8 mouse cellular contexts compared by ENCODE assay signal in the genomic region with DNA sequence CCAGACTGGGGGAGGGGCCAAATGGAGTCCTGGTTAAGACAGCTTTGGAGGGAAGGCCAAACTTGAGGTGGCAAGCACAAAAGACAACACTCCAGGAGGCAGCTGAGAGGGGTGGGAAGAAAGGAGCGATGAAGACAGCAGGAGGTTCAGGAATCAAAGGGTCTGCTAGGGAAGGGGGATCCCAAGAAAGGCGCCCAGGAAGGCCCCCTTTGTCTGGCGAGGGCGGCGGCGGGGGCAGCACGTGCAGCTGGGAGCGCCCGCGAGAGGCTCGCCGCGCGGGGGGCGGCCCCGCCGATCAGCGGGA. TPM values are rescaled to one million over a fixed set of nuclear protein-coding genes. Genes with fewer than 3 reads are reported as not detected.
DNase-seq lines count a peak whose midpoint lies in the region; ATAC-seq and TF ChIP-seq lines count a peak whose summit lies in the region.

No protein-coding gene starts in this region.

- TF ChIP-seq CTCF in brain, embryonic 14.5 days (IDR thresholded peaks at IDR 0.05; ENCODE audit: borderline replicate concordance, extremely low read depth, insufficient read depth, insufficient read length), result no peak

- H3K4me3 ChIP-seq in erythroblast, embryonic 14.5 days (replicated peaks), result peak overlapping the region; percentile 62
- peak overlapping the region; percentile 51 for H3K4me3 ChIP-seq in hindbrain, embryonic 10.5 days
- peak overlapping the region; percentile 58 for H3K4me3 ChIP-seq in liver, embryonic 11.5 days (ENCODE audit: low read depth, low read length)

- H3K4me2 ChIP-seq in liver, embryonic 11.5 days, result peak overlapping the region; percentile 97

- peaks cover 33% of the 10 kb centered on the region for H3K4me1 ChIP-seq in erythroblast, embryonic 14.5 days (ENCODE audit: control insufficient read depth)
- H3K4me1 ChIP-seq in hindbrain, embryonic 10.5 days (replicated peaks), result peaks cover 76% of the 10 kb centered on the region
- H3K4me1 ChIP-seq in liver, embryonic 11.5 days (replicated peaks; ENCODE audit: control insufficient read depth, insufficient read depth, low read length), result peaks cover 44% of the 10 kb centered on the region

- no peak for TF ChIP-seq POLR2A in brain, embryonic 14.5 days (IDR thresholded peaks at IDR 0.05; ENCODE audit: borderline replicate concordance, extremely low read depth, insufficient read depth, insufficient read length, poor library complexity, severe bottlenecking)

- peaks cover 73% of the 10 kb centered on the region for H3K27me3 ChIP-seq in erythroblast, embryonic 14.5 days (ENCODE audit: control insufficient read depth)
- peaks cover 26% of the 10 kb centered on the region for H3K27me3 ChIP-seq in hindbrain, embryonic 10.5 days (ENCODE audit: insufficient read depth, poor library complexity, severe bottlenecking)
- 0 out of 2 replicates have a peak, but pooled peaks cover 4% of the 10 kb centered on the region for H3K27me3 ChIP-seq in liver, embryonic 11.5 days (replicated peaks; ENCODE audit: control insufficient read depth, insufficient read depth, low read length)

- peak; percentile 70 for DNase-seq in 3T3-L1 (ENCODE audit: low read depth, low spot score)
- DNase-seq in brain, embryonic 14.5 days (ENCODE audit: low read depth), result peak; percentile 96
- peak; percentile 85 for DNase-seq in hindbrain, embryonic 10.5 days (ENCODE audit: low spot score)
- DNase-seq in liver, embryonic 11.5 days (ENCODE audit: low spot score), result no peak
- peak; percentile 36 for DNase-seq in retina, postnatal 7 days (ENCODE audit: low read depth, low spot score)
- no peak for DNase-seq in adrenal gland, adult 18-20 months (ENCODE audit: low spot score in 2 of 2)

- H3K36me3 ChIP-seq in erythroblast, embryonic 14.5 days (ENCODE audit: control insufficient read depth), result no peaks in the 10 kb centered on the region
- no peaks in the 10 kb centered on the region for H3K36me3 ChIP-seq in hindbrain, embryonic 10.5 days
- H3K36me3 ChIP-seq in liver, embryonic 11.5 days (ENCODE audit: control insufficient read depth, insufficient read depth, low read length), result no peaks in the 10 kb centered on the region

- under 1% methylated on average over 18 of the region's 18 CpGs for WGBS in hindbrain, embryonic 10.5 days
- 3% methylated on average over 9 of the region's 18 CpGs for WGBS in liver, embryonic 11.5 days

- H3K9me3 ChIP-seq in erythroblast, embryonic 14.5 days (ENCODE audit: control insufficient read depth, low read length), result no peaks in the 10 kb centered on the region
- no peaks in the 10 kb centered on the region for H3K9me3 ChIP-seq in hindbrain, embryonic 10.5 days
- no peaks in the 10 kb centered on the region for H3K9me3 ChIP-seq in liver, embryonic 11.5 days (ENCODE audit: control insufficient read depth, low read length)

- peak overlapping the region; percentile 99 for H3K27ac ChIP-seq in hindbrain, embryonic 10.5 days
- peak overlapping the region; percentile 84 for H3K27ac ChIP-seq in liver, embryonic 11.5 days (ENCODE audit: low read depth, low read length)

- H3K9ac ChIP-seq in liver, embryonic 11.5 days (ENCODE audit: low read depth, low read length), result peak overlapping the region; percentile 70

- no peak for ATAC-seq in erythroblast, adult 5-6 weeks (replicated peaks; ENCODE audit: low FRiP score, poor library complexity, severe bottlenecking)
- no peak for ATAC-seq in liver, embryonic 11.5 days (replicated peaks; ENCODE audit: low FRiP score)

RNA-seq across cellular contexts. Expression of a gene that starts 16.5 kb away (rescaled TPM):
- polyA plus RNA-seq in erythroblast, embryonic 14.5 days (2012), result 7.6 and 7.7 TPM in 2 replicates
- 7.5 and 9.0 TPM in 2 replicates for total RNA-seq in erythroblast, adult 5-6 weeks (2015; ENCODE audit: low replicate concordance)
- total RNA-seq in erythroblast, adult 5-6 weeks (2017; ENCODE audit: low replicate concordance), result 7.6 and 9.8 TPM in 2 replicates
- 34.8 and 52.4 TPM in 2 replicates for polyA plus RNA-seq in brain, embryonic 14.5 days (2012; rRNA removed)
- 4.1 and 7.0 TPM in 2 replicates for polyA plus RNA-seq in hindbrain, embryonic 10.5 days (2016; fragmentation: Nextera tagmentation; extraction: Ambion mirVana)
- polyA plus RNA-seq in liver, embryonic 11.5 days (2014; fragmentation: Nextera tagmentation; extraction: Ambion mirVana), result 6.7 and 7.3 TPM in 2 replicates
- 10 to 100 TPM in 1 of 2 experiments, 1 to 10 TPM in 1; 9.4 to 15.5 TPM for total RNA-seq in adrenal gland, adult 18-20 months (2021)

Comparison
In these comparisons a context has a peak if more than half of its experiments do, and no peak if none do; other contexts are left out.
1. DNase-seq: peak in 3T3-L1 (single experiment), brain, embryonic 14.5 days (single experiment), hindbrain, embryonic 10.5 days (single experiment) and retina, postnatal 7 days (single experiment); none in liver, embryonic 11.5 days (single experiment) and adrenal gland, adult 18-20 months (0 of 2).
2. Peak in every context shown above with its lines, with median percentiles within 50 percentile points of each other: H3K4me3 ChIP-seq.